ENCODE assay signal across 22 mouse cellular contexts in genomic region chr8:46755731-46756333, GRCm38 (mm10). TPM values are rescaled to one million over a fixed set of nuclear protein-coding genes. Genes with fewer than 3 reads are reported as not detected.
A peak's percentile ranks its signal among the peaks of the same experiment; 100 is the strongest.
DNase-seq lines count a peak whose midpoint lies in the region; ATAC-seq and TF ChIP-seq lines count a peak whose summit lies in the region.
"Had no signal": no experiment of that assay in that cellular context is flagged by ENCODE, and none has a peak within 500 bp of the region (broad histone marks: within the 10 kb centered on the region; RNA-seq: fewer than 3 reads in every experiment).

No protein-coding gene starts in this region.

- peak; percentile 97 for ATAC-seq in activated CD4-positive, CD25-positive, alpha-beta regulatory T cell, adult 4 months

- H3K27ac ChIP-seq in gastrocnemius, adult 2 months, result peak overlapping the region; percentile 81; the same call in 1 of the 2 replicates
- H3K27ac ChIP-seq: forebrain, embryonic 12.5 days; heart, adult 2 months; heart, embryonic 15.5 days; limb, embryonic 12.5 days; liver, embryonic 14.5 days; macrophage; midbrain, embryonic 12.5 days; neural tube, embryonic 15.5 days had no signal

- H3K4me3 ChIP-seq in gastrocnemius, adult 2 months, result no peak overlapping the region
- H3K4me3 ChIP-seq: forebrain, embryonic 12.5 days; heart, adult 2 months; heart, embryonic 15.5 days; limb, embryonic 12.5 days; midbrain, embryonic 12.5 days; neural tube, embryonic 15.5 days had no signal

- intact Hi-C loops in gastrocnemius, adult 2 months (cut with DNase I), result loop anchor here (5.0 kb wide), 1 partner anchor 41 kb away; no protein-coding TSS in a partner anchor
- intact Hi-C loops in left cerebral cortex, postnatal 10 days (cut with DNase I), result no loop called here

- no peak for TF ChIP-seq CTCF in gastrocnemius, adult 2 months (IDR thresholded peaks at IDR 0.05)

- no peak for DNase-seq in gastrocnemius, adult 2 months
- no peak for DNase-seq in gastrocnemius, adult 8-10 months (ENCODE audit: low spot score in 2 of 2)
- peak; percentile 87 for DNase-seq in CD4-positive helper T cell, adult 2 months (ENCODE audit: low read depth, low spot score)
- peak; percentile 83 for DNase-seq in naive thymus-derived CD4-positive, alpha-beta T cell, adult 2 months (ENCODE audit: low read depth)
- no peak for DNase-seq in left cerebral cortex, postnatal 10 days (ENCODE audit: extremely low spot score in 1 of 2, low spot score in 2 of 2)
- DNase-seq in yolk sac, embryonic 10.5 days (ENCODE audit: low spot score), result no peak
- DNase-seq: adrenal gland, postnatal 10 days; cerebellum, adult 9-10 months; gastrocnemius, postnatal 14 days; heart, postnatal 4 days; kidney, adult 2 months; kidney, postnatal 25 days; right cerebral cortex, postnatal 14 days had no signal

RNA-seq across cellular contexts. Expression of gene Irf2, which starts 16.3 kb away (rescaled TPM):
- 10 to 100 TPM; 40.0 to 41.8 TPM for total RNA-seq in gastrocnemius, adult 2 months (2021)
- 10 to 100 TPM; 24.9 to 35.0 (median 31.2) TPM for total RNA-seq in gastrocnemius, adult 8-10 months (2022)
- polyA plus RNA-seq in activated CD4-positive, CD25-positive, alpha-beta regulatory T cell, adult 4 months (2017; shearing (Covaris generic)), result 100 to 1,000 TPM; 185 to 208 TPM
- total RNA-seq in left cerebral cortex, postnatal 10 days (2021), result 10 to 100 TPM; 30.3 to 36.5 TPM

Comparison
In these comparisons a context has a peak if more than half of its experiments do, and no peak if none do; other contexts are left out.
1. DNase-seq: peak in CD4-positive helper T cell, adult 2 months (single experiment) and naive thymus-derived CD4-positive, alpha-beta T cell, adult 2 months (single experiment); none in gastrocnemius, adult 2 months (single experiment), gastrocnemius, adult 8-10 months (0 of 2), left cerebral cortex, postnatal 10 days (0 of 2) and yolk sac, embryonic 10.5 days (single experiment).